Comparison of ENCODE assay signal across 9 mouse cellular contexts in genomic region chr3:139885942-139886860, GRCm38 (mm10).
DNase-seq lines count a peak whose midpoint lies in the region; ATAC-seq and TF ChIP-seq lines count a peak whose summit lies in the region.
"Had no signal": no experiment of that assay in that cellular context is flagged by ENCODE, and none has a peak within 500 bp of the region (broad histone marks: within the 10 kb centered on the region; RNA-seq: fewer than 3 reads in every experiment).

No protein-coding gene starts in this region.

- peak overlapping the region; percentile 12; the same call in 1 of the 2 replicates for H3K4me2 ChIP-seq in midbrain, embryonic 15.5 days
- no peak overlapping the region for H3K4me2 ChIP-seq in liver, postnatal 0 days (ENCODE audit: low read depth, low read length)
- H3K4me2 ChIP-seq: liver, embryonic 15.5 days had no signal

- no peak overlapping the region for H3K9ac ChIP-seq in midbrain, embryonic 15.5 days
- no peak overlapping the region for H3K9ac ChIP-seq in liver, postnatal 0 days (replicated peaks)
- H3K9ac ChIP-seq: liver, embryonic 15.5 days had no signal

- peak; percentile 89 for DNase-seq in Muller cell, postnatal 12 days (ENCODE audit: inconsistent ontology term)
- DNase-seq in cerebellum, adult 2 months: peak; percentile 83 to 92
- DNase-seq in gastrocnemius, postnatal 25 days: no peak
- DNase-seq in lung, postnatal 10 days: no peak
- DNase-seq in lung, postnatal 4 days: no peak
- no peak for DNase-seq in liver, postnatal 0 days

- no peaks in the 10 kb centered on the region for H3K36me3 ChIP-seq in midbrain, embryonic 15.5 days (replicated peaks)
- H3K36me3 ChIP-seq in liver, postnatal 0 days (replicated peaks; ENCODE audit: insufficient read depth, low read length): no peaks in the 10 kb centered on the region
- H3K36me3 ChIP-seq: liver, embryonic 15.5 days had no signal

- H3K27me3 ChIP-seq in cerebellum, adult 2 months (ENCODE audit: control insufficient read depth, insufficient read depth, low read length): no peaks in the 10 kb centered on the region
- H3K27me3 ChIP-seq in midbrain, embryonic 15.5 days (replicated peaks): no peaks in the 10 kb centered on the region
- H3K27me3 ChIP-seq in liver, postnatal 0 days (ENCODE audit: insufficient read depth, low read length): no peaks in the 10 kb centered on the region
- H3K27me3 ChIP-seq: liver, embryonic 15.5 days had no signal

- no peak for TF ChIP-seq POLR2A in cerebellum, adult 2 months (IDR thresholded peaks at IDR 0.05; ENCODE audit: borderline replicate concordance, insufficient read depth, low read length)

- H3K4me3 ChIP-seq in cerebellum, adult 2 months (replicated peaks; ENCODE audit: insufficient read depth, low read depth, low read length): no peak overlapping the region
- H3K4me3 ChIP-seq in midbrain, embryonic 15.5 days: no peak overlapping the region
- no peak overlapping the region for H3K4me3 ChIP-seq in liver, postnatal 0 days (ENCODE audit: low read depth, low read length)
- H3K4me3 ChIP-seq: liver, embryonic 15.5 days had no signal

- WGBS in cerebellum, adult 2 months: 23% methylated on average over 14 of the region's 14 CpGs
- WGBS in midbrain, embryonic 15.5 days: 23% methylated on average over 14 of the region's 14 CpGs
- WGBS in liver, postnatal 0 days (ENCODE audit: insufficient replicate concordance): 53% methylated on average over 14 of the region's 14 CpGs

- peaks cover 3% of the 10 kb centered on the region; the same call in 1 of the 2 replicates for H3K4me1 ChIP-seq in cerebellum, adult 2 months (ENCODE audit: control insufficient read depth, insufficient read depth, low read length)
- peaks cover 11% of the 10 kb centered on the region for H3K4me1 ChIP-seq in midbrain, embryonic 15.5 days
- H3K4me1 ChIP-seq in liver, postnatal 0 days (ENCODE audit: insufficient read depth): no peaks in the 10 kb centered on the region
- H3K4me1 ChIP-seq: liver, embryonic 15.5 days had no signal

- no peaks in the 10 kb centered on the region for H3K9me3 ChIP-seq in midbrain, embryonic 15.5 days
- H3K9me3 ChIP-seq in liver, postnatal 0 days (ENCODE audit: low read length): no peaks in the 10 kb centered on the region
- H3K9me3 ChIP-seq: liver, embryonic 15.5 days had no signal

- peak; percentile 74 to 80 for ATAC-seq in hematopoietic stem cell, adult 5-6 weeks (replicated peaks in 1 of 2; ENCODE audit: insufficient read depth in 1 of 2, low FRiP score in 2 of 2, low TSS enrichment in 1 of 2, low read depth in 1 of 2, poor library complexity in 2 of 2, severe bottlenecking in 2 of 2)
- peak; percentile 92 for ATAC-seq in midbrain, embryonic 15.5 days (replicated peaks)
- ATAC-seq in liver, postnatal 0 days: no peak

- H3K27ac ChIP-seq in cerebellum, adult 2 months (ENCODE audit: insufficient read depth, low read length): 0 out of 2 replicates have a peak overlapping the region, but pooled peaks have one; percentile 9
- H3K27ac ChIP-seq in midbrain, embryonic 15.5 days: 0 out of 2 replicates have a peak overlapping the region, but pooled peaks have one; percentile 34
- H3K27ac ChIP-seq in liver, postnatal 0 days (ENCODE audit: low read depth): no peak overlapping the region
- H3K27ac ChIP-seq: liver, embryonic 15.5 days had no signal

- no peak for TF ChIP-seq EP300 in liver, postnatal 0 days (IDR thresholded peaks at IDR 0.05; ENCODE audit: low read depth)

- no peak for TF ChIP-seq CTCF in cerebellum, adult 2 months (IDR thresholded peaks at IDR 0.05; ENCODE audit: borderline replicate concordance, insufficient read depth, low read depth, low read length)
- TF ChIP-seq CTCF in liver, postnatal 0 days (IDR thresholded peaks at IDR 0.05; ENCODE audit: low read depth): no peak

Comparison
In these comparisons a context has a peak if more than half of its experiments do, and no peak if none do; other contexts are left out.
1. DNase-seq: peak in Muller cell, postnatal 12 days (single experiment) and cerebellum, adult 2 months (2 of 2); none in gastrocnemius, postnatal 25 days (single experiment), lung, postnatal 10 days (single experiment), lung, postnatal 4 days (0 of 2) and liver, postnatal 0 days (single experiment).